Mouse (Mus musculus) liver, embryonic 16.5 days (tissue): ENCODE measurements around the gene Krtap4-2. TPM values are rescaled to one million over a fixed set of nuclear protein-coding genes. Genes with fewer than 3 reads are reported as not detected.
"Not testable (repeated sequence)": the region's sequence is repeated elsewhere in the genome, so short reads cannot be mapped to it uniquely, and the experiment has no call there.

ENCODE experiments used
- ATAC-seq: fragments of 200-750 bp; cut with Nextera tagmentation; 2 replicates; pipeline ENCODE4 v1.8.0; 2017; ENCODE audit warnings: low read depth, mild to moderate bottlenecking, moderate number of reproducible peaks, moderate library complexity
- H3K27ac ChIP-seq: fragments of 300-500 bp; sonication (generic); 2 replicates; pipeline ENCODE4 v1.5.1; 2014; ENCODE audit warnings: mild to moderate bottlenecking, low read length
- H3K27me3 ChIP-seq: fragments of 300-500 bp; sonication (generic); 2 replicates; pipeline ENCODE4 v1.6.1; 2014; ENCODE audit warnings: low read depth, low read length, mixed read lengths; ENCODE audit not compliant: control insufficient read depth, insufficient read depth
- H3K36me3 ChIP-seq: fragments of 300-500 bp; sonication (generic); 2 replicates; pipeline ENCODE4 v1.6.1; 2014; ENCODE audit warnings: mild to moderate bottlenecking; ENCODE audit not compliant: control insufficient read depth, insufficient read depth
- H3K4me1 ChIP-seq: fragments of 300-500 bp; sonication (generic); 2 replicates; pipeline ENCODE4 v1.6.1; 2014; ENCODE audit warnings: low read depth, low read length, mixed read lengths; ENCODE audit not compliant: control insufficient read depth
- H3K4me2 ChIP-seq: fragments of 300-500 bp; sonication (generic); 2 replicates; pipeline ENCODE4 v1.6.1; 2014; ENCODE audit warnings: low read depth, low read length, mixed read lengths
- H3K4me3 ChIP-seq: fragments of 300-500 bp; sonication (generic); 2 replicates; pipeline ENCODE4 v1.5.1; 2014; ENCODE audit warnings: low read depth, mild to moderate bottlenecking, low read length
- H3K9ac ChIP-seq: fragments of 300-500 bp; sonication (generic); 2 replicates; pipeline ENCODE4 v1.6.1; 2014; ENCODE audit warnings: low read depth, low read length
- H3K9me3 ChIP-seq: fragments of 300-500 bp; sonication (generic); replicated peaks from 2 replicates; pipeline ENCODE4 v1.6.1; 2016; ENCODE audit warnings: low read length; ENCODE audit not compliant: control insufficient read depth
- WGBS: fragments of 180-500 bp; shearing (Covaris S2); extraction: QIAGEN DNeasy Blood & Tissue Kit; methylation state at CpG from one replicate; pipeline ENCODE4 v1.1.7; 2014; ENCODE audit not compliant: insufficient replicate concordance; 5-methylcytosine and 5-hydroxymethylcytosine counted together
- polyA plus RNA-seq: library from polyadenylated mRNA; unstranded; fragments of >200 nt; fragmentation: Nextera tagmentation; extraction: Ambion mirVana; gene quantifications from 2 replicates; pipeline ENCODE4 v1.2.1, GENCODE M21; 2015

Gene Krtap4-2
- polyA plus RNA-seq, 1 experiment from 2014 or later: not detected

DNA sequence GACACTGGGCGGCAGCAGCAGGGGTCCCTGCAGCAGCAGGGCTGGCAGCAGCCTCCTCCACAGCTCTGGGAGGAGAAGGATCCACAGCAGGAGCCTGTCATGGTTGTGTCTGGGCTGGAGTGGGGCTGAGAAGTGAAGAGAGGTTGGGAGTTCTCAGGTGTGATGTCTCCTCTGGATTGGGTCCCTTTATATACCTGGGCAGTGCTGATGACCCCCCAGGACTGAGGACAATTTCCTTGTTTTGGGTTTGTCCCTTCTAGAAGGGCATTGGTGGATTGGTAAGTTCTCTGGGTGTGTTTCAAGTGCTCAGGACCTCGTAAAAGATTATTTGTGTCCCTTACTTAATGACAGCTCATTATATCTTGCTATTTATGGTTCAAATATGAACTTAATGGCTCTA, 24.8 kb downstream of the Krtap4-2 start, which contains the start of gene Gm11937:
Gene Gm11937 (minus strand): TSS at position 101 of the 400 bp plus-strand sequence.
- not testable (repeated sequence) for H3K4me1 ChIP-seq, H3K36me3 ChIP-seq, H3K27me3 ChIP-seq, H3K4me3 ChIP-seq, H3K9ac ChIP-seq, H3K4me2 ChIP-seq, H3K27ac ChIP-seq, ATAC-seq, H3K9me3 ChIP-seq
- WGBS: 43% methylated on average over 2 of the region's 2 CpGs

DNA sequence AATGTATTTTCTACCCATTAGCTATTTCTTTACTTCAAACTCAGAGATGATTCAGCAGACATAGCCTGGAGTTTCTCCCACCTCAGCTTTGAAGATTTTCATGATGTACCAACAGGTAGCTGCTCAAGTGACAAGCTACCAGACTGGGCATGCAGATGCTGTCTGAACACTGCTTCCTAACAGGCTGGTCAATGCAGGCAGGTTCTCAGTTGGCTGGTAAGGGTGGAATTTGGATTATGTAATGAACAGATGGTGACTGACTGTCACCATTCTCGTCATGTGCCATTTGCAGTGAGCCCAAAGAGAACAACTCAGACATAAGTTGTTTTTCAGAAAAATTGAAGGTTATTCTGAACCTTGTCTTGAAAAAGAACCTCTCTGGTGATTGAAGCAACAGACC, 25.8 kb downstream of the Krtap4-2 start:
- no peaks in the 10 kb centered on the region for H3K9me3 ChIP-seq
- no peaks in the 10 kb centered on the region for H3K27me3 ChIP-seq
- H3K4me1 ChIP-seq: no peaks in the 10 kb centered on the region
- no peak overlapping the region for H3K4me3 ChIP-seq
- H3K4me2 ChIP-seq: no peak overlapping the region
- no peak overlapping the region for H3K27ac ChIP-seq
- H3K9ac ChIP-seq: no peak overlapping the region
- H3K36me3 ChIP-seq: no peaks in the 10 kb centered on the region
- ATAC-seq: no peak
- WGBS: 39% methylated on average over 1 of the region's 1 CpGs

DNA sequence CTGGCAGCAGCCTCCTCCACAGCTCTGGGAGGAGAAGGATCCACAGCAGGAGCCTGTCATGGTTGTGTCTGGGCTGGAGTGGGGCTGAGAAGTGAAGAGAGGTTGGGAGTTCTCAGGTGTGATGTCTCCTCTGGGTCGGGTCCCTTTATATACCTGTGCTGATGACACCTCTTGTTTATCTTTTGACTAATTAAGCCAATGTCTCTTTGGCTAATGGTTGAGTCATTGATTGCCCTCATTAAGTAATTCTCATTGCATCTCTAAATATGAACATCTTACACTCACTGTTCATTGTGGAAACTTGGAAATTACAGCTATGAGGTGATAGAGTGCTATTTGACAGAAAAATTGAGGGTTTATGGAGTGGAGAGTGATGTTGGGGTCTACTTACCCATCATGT, 31.7 kb downstream of the Krtap4-2 start, which contains the start of gene Gm11938:
Gene Gm11938 (minus strand): TSS at position 101 of the 400 bp plus-strand sequence.
- not testable (repeated sequence) for H3K4me1 ChIP-seq, ATAC-seq, H3K27ac ChIP-seq, H3K36me3 ChIP-seq, H3K27me3 ChIP-seq, H3K9me3 ChIP-seq, H3K4me2 ChIP-seq, H3K4me3 ChIP-seq, H3K9ac ChIP-seq
- 36% methylated on average over 1 of the region's 1 CpGs for WGBS

DNA sequence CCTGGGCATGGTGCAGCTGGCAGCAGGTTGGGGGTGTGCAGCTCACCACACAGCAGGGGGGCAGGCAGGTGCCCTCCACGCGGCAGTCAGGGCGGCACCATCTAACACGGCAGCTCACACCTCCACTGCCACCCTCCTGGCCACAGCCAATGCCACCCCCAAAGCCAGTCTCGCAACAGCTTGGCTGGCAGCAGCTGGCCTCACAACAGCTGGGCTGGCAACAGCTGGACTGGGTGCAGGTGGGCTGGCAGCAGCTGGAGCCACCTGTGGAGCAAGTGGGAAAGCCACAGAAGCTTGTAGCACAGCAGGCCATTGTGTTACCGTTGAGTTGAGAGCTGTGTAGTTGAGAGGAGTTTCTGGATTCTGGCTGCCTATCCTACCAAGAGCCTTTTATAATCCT, 37.1 kb downstream of the Krtap4-2 start, which contains the start of gene Krtap9-3:
Gene Krtap9-3 (minus strand): TSS at position 364 of the 400 bp plus-strand sequence.
- not testable (repeated sequence) for H3K27ac ChIP-seq, H3K36me3 ChIP-seq, H3K4me3 ChIP-seq, ATAC-seq, H3K27me3 ChIP-seq, H3K4me1 ChIP-seq, H3K9me3 ChIP-seq, H3K9ac ChIP-seq, H3K4me2 ChIP-seq
- WGBS: 76% methylated on average over 4 of the region's 6 CpGs

DNA sequence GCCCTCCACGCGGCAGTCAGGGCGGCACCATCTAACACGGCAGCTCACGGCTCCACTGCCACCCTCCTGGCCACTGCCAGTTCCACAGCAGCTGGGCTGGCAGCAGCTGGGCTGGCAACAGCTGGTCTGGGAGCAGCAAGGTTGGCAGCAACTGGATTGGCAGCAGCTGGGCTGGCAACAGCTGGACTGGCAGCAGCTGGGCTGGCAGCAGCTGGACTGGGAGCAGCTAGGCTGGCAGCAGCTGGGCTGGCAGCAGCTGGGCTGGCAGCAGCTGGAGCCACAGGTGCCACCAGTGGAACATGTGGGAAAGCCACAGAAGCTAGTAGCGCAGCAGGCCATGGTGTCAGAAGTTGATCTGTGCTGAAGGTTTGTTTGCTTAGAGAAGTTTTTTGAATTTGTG, 43.9 kb downstream of the Krtap4-2 start, which contains the start of gene Krtap1-3:
Gene Krtap1-3 (minus strand): TSS at position 359 of the 400 bp plus-strand sequence.
- Histone ChIP-seq H3K4me3 (no peak within 1 kb of the TSS), H3K9me3 (no peaks in the 10 kb centered on the region), H3K36me3 (no peaks in the 10 kb centered on the region), H3K27me3 (no peaks in the 10 kb centered on the region), H3K9ac (no peak within 1 kb of the TSS), H3K27ac (no peak within 1 kb of the TSS), H3K4me2 (no peak within 1 kb of the TSS), H3K4me1 (no peaks in the 10 kb centered on the region)
- WGBS: 72% methylated on average over 6 of the region's 6 CpGs
- ATAC-seq: no peak

DNA sequence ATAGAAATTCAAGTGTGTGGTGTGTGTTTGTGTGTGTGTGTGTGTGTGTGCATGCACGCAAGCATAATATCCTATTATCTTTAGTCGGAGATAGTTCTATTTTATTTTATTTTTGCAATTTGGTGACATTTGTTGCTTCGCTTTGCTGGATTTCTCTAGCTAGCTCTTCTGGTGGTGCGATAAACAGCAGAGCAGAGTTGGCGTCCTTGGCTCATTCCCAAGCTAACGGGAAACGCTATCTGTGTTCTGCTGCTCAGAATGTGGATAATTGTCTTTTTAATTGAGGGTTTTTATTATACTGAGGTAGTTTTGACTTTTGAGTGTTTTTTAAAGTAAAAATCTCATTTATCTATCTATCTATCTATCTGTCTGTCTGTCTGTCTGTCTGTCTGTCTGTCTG, 49.8 kb downstream of the Krtap4-2 start:
- no peak overlapping the region for H3K9ac ChIP-seq
- H3K4me1 ChIP-seq: no peaks in the 10 kb centered on the region
- 69% methylated on average over 7 of the region's 7 CpGs for WGBS
- no peaks in the 10 kb centered on the region for H3K9me3 ChIP-seq
- no peaks in the 10 kb centered on the region for H3K27me3 ChIP-seq
- H3K4me3 ChIP-seq: no peak overlapping the region
- no peaks in the 10 kb centered on the region for H3K36me3 ChIP-seq
- H3K4me2 ChIP-seq: no peak overlapping the region
- no peak for ATAC-seq
- H3K27ac ChIP-seq: no peak overlapping the region

Other genes with a start within 250 kb of the Krtap4-2 start
- 2.9 and 3.0 TPM in 2 replicates for gene Krt10, start 245.7 kb downstream of the Krtap4-2 start, polyA plus RNA-seq
- gene Krt12, start 212.8 kb downstream of the Krtap4-2 start, polyA plus RNA-seq: 0.05 TPM in 1 of 2 replicates, not detected in the other
- 33.8 and 34.8 TPM in 2 replicates for gene Krt20, start 196.9 kb downstream of the Krtap4-2 start, polyA plus RNA-seq
- 1.4 and 1.5 TPM in 2 replicates for gene Krt23, start 141.9 kb downstream of the Krtap4-2 start, polyA plus RNA-seq
- not detected in 2 replicates for gene Krt39, start 113.7 kb downstream of the Krtap4-2 start, polyA plus RNA-seq
- not detected in 2 replicates for gene Krt40, start 91.9 kb downstream of the Krtap4-2 start, polyA plus RNA-seq
- gene Krtap3-3, start 84.2 kb downstream of the Krtap4-2 start, polyA plus RNA-seq: not detected in 2 replicates
- not detected in 2 replicates for gene Krtap3-2, start 78.2 kb downstream of the Krtap4-2 start, polyA plus RNA-seq
- gene Gm11939, start 75.6 kb downstream of the Krtap4-2 start, polyA plus RNA-seq: not detected in 2 replicates
- not detected in 2 replicates for gene Krtap3-1, start 68.5 kb downstream of the Krtap4-2 start, polyA plus RNA-seq
- gene Krtap1-5, start 54.1 kb downstream of the Krtap4-2 start, polyA plus RNA-seq: not detected in 2 replicates
- not detected in 2 replicates for gene Krtap1-4, start 51.4 kb downstream of the Krtap4-2 start, polyA plus RNA-seq
- gene Krtap1-3, start 43.7 kb downstream of the Krtap4-2 start, polyA plus RNA-seq: not detected in 2 replicates
- gene Krtap9-3, start 37.0 kb downstream of the Krtap4-2 start, polyA plus RNA-seq: not detected in 2 replicates
- not detected in 2 replicates for gene Gm11938, start 31.8 kb downstream of the Krtap4-2 start, polyA plus RNA-seq
- not detected in 2 replicates for gene Gm11937, start 24.9 kb downstream of the Krtap4-2 start, polyA plus RNA-seq
- gene Krtap2-4, start 20.2 kb downstream of the Krtap4-2 start, polyA plus RNA-seq: not detected in 2 replicates
- not detected in 2 replicates for gene Gm11562, start 14.6 kb downstream of the Krtap4-2 start, polyA plus RNA-seq
- not detected in 2 replicates for gene Krtap4-1, start 6.8 kb downstream of the Krtap4-2 start, polyA plus RNA-seq
- not detected in 2 replicates for gene Krtap4-7, start 9.0 kb upstream of the Krtap4-2 start, polyA plus RNA-seq
- gene Gm11555, start 15.2 kb upstream of the Krtap4-2 start, polyA plus RNA-seq: not detected in 2 replicates
- not detected in 2 replicates for gene Gm11563, start 23.9 kb upstream of the Krtap4-2 start, polyA plus RNA-seq
- gene Krtap4-6, start 30.9 kb upstream of the Krtap4-2 start, polyA plus RNA-seq: not detected in 2 replicates
- gene Gm14190, start 55.7 kb upstream of the Krtap4-2 start, polyA plus RNA-seq: not detected in 2 replicates
- not detected in 2 replicates for gene Gm14180, start 99.2 kb upstream of the Krtap4-2 start, polyA plus RNA-seq
- not detected in 2 replicates for gene Gm11595, start 137.8 kb upstream of the Krtap4-2 start, polyA plus RNA-seq
- gene Krtap4-8, start 145.6 kb upstream of the Krtap4-2 start, polyA plus RNA-seq: not detected in 2 replicates
- not detected in 2 replicates for gene Krtap4-9, start 150.1 kb upstream of the Krtap4-2 start, polyA plus RNA-seq
- gene Gm11596, start 158.4 kb upstream of the Krtap4-2 start, polyA plus RNA-seq: not detected in 2 replicates
- gene Gm11569, start 163.8 kb upstream of the Krtap4-2 start, polyA plus RNA-seq: not detected in 2 replicates
- not detected in 2 replicates for gene Gm11554, start 169.4 kb upstream of the Krtap4-2 start, polyA plus RNA-seq
- not detected in 2 replicates for gene Krtap4-13, start 174.8 kb upstream of the Krtap4-2 start, polyA plus RNA-seq
- gene Gm11564, start 180.6 kb upstream of the Krtap4-2 start, polyA plus RNA-seq: not detected in 2 replicates
- gene 2300003K06Rik, start 203.0 kb upstream of the Krtap4-2 start, polyA plus RNA-seq: not detected in 2 replicates
- gene Krtap4-16, start 216.5 kb upstream of the Krtap4-2 start, polyA plus RNA-seq: not detected in 2 replicates
- not detected in 2 replicates for gene Gm11568, start 222.8 kb upstream of the Krtap4-2 start, polyA plus RNA-seq
- gene Gm11559, start 229.4 kb upstream of the Krtap4-2 start, polyA plus RNA-seq: not detected in 2 replicates
- not detected in 2 replicates for gene Krtap9-1, start 238.3 kb upstream of the Krtap4-2 start, polyA plus RNA-seq
- gene Gm11567, start 244.1 kb upstream of the Krtap4-2 start, polyA plus RNA-seq: not detected in 2 replicates